Mouse (Mus musculus): Measurements from ENCODE around the gene Eepd1. TPM values are rescaled to one million over a fixed set of nuclear protein-coding genes. Genes with fewer than 3 reads are reported as not detected.

Eepd1 gene
- polyA plus RNA-seq, 2 experiments from 2014 or later = 0.31 to 0.80 TPM

- no peak for ATAC-seq
Observed at GRCm38 (mm10) chr9:25539461-25539860, 58.1 kb downstream of the Eepd1 start.

- ATAC-seq = no peak
Observed at GRCm38 (mm10) chr9:25541355-25541754, 60.0 kb downstream of the Eepd1 start.

DNA sequence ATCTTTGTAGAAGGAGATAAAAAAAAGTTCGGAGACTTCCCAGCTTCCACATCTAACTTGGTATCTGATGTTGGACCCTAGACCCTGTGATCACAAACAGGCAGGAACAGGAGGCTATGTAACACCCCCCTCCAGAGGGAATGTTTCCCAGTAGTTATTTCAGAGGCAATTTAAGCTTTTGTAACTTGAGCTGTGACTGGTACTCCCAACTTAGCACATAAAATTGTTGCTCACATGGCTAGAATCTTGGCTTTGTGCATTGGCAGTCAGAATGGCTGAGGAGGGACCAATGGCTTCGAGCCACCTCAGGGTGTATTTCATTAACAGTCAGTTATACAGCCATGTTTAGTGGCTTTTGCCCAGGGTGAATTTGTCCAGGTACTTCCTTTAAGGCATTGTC, 63.9 kb downstream of the Eepd1 start:
- no peak for ATAC-seq

- peak; percentile 43 for ATAC-seq
Observed at GRCm38 (mm10) chr9:25549130-25550060, 68.0 kb downstream of the Eepd1 start.

- no peak for ATAC-seq
Observed at GRCm38 (mm10) chr9:25550196-25550595, 68.8 kb downstream of the Eepd1 start.

DNA sequence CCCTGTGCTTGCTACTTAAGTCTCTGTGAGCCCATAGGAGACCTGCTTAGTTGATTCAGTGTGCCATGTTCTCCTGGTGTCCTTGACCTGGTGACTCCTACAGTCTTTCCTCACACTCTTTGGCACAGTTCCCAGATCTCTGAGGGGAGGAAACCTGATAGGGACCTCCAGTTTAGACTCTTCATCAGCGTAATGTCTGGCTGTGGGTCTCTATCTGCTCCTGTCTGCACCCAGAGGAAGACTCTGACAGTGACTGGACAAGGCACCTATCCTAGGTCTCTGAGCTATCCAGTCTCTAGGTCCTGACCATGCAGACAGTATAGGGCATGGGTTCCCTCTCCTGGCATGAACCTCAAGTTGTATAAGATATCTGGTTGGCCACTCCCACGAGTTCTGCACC, 71.2 kb downstream of the Eepd1 start:
- ATAC-seq = no peak

DNA sequence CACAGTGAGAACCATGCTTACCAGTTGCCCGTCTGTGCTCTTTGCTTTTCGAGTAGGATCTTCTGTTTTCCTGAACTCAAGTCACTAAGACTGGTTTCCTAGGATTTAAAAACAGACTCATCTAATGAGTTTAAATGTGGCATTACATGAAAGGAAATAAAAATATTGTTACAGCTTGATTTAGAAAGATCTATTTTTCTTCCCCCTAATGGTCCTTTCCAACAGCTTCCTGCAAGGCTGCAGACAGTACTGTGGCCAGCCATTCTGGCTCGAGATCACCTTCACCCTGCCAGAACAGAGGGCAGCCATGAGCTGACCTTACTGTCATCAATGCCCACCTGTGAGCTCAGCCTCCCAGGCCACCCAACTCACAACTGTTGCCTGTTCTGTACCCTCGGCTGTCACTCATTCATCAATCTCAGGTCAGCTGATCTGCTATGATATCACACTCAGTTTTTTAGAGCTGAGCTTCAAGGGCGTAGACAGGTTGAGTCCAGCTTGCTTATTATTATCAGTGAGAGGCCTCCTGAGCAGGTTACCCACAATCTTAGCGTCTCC, 73.0 kb downstream of the Eepd1 start:
- no peak for ATAC-seq

DNA sequence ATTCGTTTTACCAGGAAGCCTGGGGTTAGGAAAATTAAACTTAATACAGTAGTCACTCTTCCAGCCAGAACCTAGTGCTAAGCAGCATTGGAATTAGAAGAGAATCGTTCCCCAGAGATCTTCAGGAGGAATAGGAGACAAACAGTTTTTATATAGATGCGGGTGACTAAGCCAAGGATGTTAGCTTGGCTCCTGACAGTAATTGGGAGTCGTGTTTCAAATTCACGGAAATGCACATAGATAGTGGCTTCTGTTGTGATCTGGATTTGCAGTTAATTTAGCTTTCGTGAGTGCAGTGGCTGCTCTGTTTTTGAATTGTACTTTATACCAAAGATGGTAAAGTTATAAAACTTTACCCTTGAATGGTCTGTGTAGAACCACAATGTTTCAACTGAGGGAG, 73.9 kb downstream of the Eepd1 start:
- no peak for ATAC-seq

DNA sequence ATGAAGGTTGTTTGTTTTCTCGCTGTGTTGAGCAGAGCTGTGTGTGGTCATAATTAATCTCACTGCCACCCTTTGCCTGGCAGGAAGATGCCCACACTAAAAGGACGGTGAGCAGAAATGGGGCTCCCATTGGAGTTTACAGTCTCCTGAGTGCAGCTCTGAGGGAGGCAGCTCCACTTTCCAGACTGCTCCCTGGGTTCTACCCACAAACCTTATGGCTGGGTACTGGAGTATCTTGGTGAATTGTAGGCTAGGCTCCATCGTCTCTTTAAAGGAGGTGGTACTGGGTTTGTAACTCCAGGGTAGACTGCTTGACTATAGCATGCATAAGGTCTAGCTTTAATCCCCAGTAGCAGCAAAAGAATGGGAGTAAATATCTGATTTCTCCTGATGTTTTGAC, 74.7 kb downstream of the Eepd1 start:
- no peak for ATAC-seq

DNA sequence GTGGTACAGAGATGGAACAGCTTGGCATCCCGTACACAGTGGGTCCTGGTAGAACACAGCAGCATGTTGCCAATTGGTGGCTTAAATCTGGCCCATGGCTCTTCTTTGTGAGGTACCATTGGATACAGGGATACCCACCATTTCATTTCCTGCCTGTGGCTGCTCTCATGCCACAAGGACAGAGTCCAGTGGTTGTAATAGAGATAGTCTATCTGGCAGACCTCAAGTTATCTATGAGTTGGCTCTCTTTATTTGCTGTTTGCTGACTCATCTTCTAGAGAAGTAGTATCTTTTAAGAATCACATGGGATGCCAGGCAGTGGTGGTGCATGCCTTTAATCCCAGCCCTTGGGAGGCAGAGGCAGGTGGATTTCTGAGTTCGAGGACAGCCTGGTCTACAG, 76.0 kb downstream of the Eepd1 start:
- ATAC-seq = no peak

- no peak for ATAC-seq
Observed at GRCm38 (mm10) chr9:25558834-25559233, 77.5 kb downstream of the Eepd1 start.

- no peak for ATAC-seq
Observed at GRCm38 (mm10) chr9:25560016-25560758, 78.8 kb downstream of the Eepd1 start.

DNA sequence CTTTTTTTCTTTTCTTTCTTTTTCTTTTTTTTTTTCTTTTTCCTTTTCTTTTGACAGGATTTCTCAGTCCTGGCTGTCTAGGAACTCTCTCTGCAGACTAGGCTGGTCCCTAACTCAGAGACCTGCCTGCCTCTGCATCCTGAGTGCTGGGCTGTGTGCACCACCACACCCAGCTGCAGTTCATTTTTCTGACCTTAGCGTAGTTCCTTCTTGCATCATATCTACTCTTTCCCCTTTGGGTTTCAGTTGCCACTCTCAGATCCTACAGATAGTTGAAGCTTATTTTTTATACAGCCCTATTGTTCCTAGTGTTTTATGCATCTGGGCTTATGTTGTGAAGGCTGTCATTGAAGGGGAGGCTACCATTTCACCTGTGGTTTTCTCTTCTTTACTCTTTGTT, 79.8 kb downstream of the Eepd1 start:
- ATAC-seq = no peak

GRCm38 (mm10) chr9:25563806-25564205, 82.5 kb downstream of the Eepd1 start:
- ATAC-seq = no peak

GRCm38 (mm10) chr9:25567071-25567470, 85.7 kb downstream of the Eepd1 start:
- ATAC-seq = no peak

GRCm38 (mm10) chr9:25568783-25569182, 87.4 kb downstream of the Eepd1 start:
- no peak for ATAC-seq

DNA sequence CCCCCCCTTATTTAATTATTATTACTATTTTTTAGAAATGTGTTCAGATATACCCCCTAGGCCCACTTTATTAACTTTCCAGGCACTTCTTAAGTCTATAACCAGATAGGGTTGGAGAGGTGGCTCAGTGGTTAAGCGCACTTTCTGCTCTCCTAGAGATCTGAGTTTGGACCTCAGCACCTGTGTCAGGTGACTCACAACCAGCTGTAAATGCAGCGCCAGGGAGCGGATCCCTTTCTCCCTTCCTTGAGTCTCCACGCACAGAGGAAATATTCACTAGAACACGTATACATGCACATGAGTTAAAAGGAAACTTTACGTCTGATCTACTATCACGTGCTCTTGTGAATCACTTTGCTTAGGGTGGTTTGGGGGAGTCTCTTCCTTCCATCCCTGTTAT, 88.7 kb downstream of the Eepd1 start:
- ATAC-seq = no peak

DNA sequence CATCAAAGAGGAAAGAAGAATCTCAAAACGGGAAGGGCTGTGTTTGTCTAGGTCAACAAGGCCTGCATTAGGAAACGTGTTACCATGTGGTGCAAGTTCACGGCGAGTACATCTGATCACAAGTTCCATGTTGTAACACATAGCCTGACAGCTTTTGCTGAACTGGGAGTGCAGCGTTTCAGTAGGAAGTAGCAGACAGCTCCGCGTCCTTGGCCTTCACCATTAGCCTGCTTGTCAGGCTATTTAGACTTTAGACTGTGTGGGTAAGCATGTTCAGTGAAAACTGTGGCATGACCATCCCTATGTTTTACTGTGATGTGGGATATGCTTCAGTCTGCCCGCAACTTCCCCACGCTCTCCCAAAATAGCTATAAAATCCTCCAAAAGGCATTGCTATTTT, 89.1 kb downstream of the Eepd1 start:
- no peak for ATAC-seq

- no peak for ATAC-seq
Observed at GRCm38 (mm10) chr9:25571381-25571780, 90.0 kb downstream of the Eepd1 start.

DNA sequence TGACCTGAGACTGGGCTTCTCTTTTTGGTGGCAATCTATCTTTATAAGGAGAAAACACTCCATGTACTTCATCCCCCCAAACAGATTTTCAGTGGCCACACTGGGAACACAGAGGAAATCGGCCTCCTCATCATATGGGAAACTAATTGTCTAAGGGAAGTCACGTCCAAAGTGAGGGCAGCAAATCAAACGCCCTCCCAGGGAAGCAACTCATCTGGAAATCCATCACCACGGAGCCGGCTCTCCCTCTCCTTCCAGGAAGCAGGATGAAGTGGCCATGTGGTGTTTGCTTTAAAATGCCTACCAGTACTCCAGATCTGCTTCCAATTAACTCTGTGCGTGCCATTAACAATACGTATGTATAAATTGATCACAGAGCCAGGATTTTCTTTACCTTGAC, 92.4 kb downstream of the Eepd1 start:
- no peak for ATAC-seq

DNA sequence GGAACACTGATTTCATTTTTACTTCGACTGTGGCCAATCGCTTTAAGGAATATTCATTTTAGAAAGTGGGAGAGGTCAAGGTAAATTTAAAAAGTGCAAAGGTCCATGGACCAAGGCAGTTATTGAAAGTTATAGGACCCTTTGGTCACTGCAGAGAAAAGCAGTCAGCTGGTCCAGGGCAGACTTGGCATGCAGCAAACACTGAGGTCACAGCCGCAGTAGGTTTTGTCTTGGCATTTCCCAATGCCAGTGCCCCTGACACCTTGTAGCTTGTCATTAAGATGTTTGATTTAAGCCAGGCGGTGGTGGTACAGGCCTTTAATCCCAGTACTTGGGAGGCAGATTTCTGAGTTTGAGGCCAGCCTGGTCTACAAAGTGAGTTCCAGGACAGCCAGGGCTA, 92.8 kb downstream of the Eepd1 start:
- ATAC-seq = no peak

GRCm38 (mm10) chr9:25578674-25579596, 97.6 kb downstream of the Eepd1 start:
- no peak for ATAC-seq
